Mouse (Mus musculus) thymus, postnatal 4 days (tissue): ENCODE results near the gene Calml4.
A peak's percentile ranks its signal among the peaks of the same experiment; 100 is the strongest.
"Not testable (repeated sequence)": the region's sequence is repeated elsewhere in the genome, so short reads cannot be mapped to it uniquely, and the experiment has no call there.

Experiments used
- DNase-seq: peaks from one replicate; pipeline ENCODE4 v3.0.0; 2021

Calml4 gene

GRCm38 (mm10) chr9:62857719-62858261 lies at the start of gene Calml4:
Gene Calml4, plus strand, starts transcription at chr9:62858080.
- DNase-seq: no peak

GRCm38 (mm10) chr9:62810095-62810494 lies 47.8 kb upstream of the Calml4 start:
- no peak for DNase-seq

- peak; percentile 56 for DNase-seq
These were observed 47.1 kb upstream of the Calml4 start for GRCm38 (mm10) chr9:62810543-62811515.

GRCm38 (mm10) chr9:62811516-62812121 lies 46.3 kb upstream of the Calml4 start, which contains the start of gene Fem1b:
Gene Fem1b, minus strand, starts transcription at chr9:62811934.
- DNase-seq: peak; percentile 91

GRCm38 (mm10) chr9:62812216-62813049 lies 45.4 kb upstream of the Calml4 start:
- DNase-seq: no peak

- no peak for DNase-seq
These were observed 43.1 kb upstream of the Calml4 start for GRCm38 (mm10) chr9:62814751-62815150.

- no peak for DNase-seq
These were observed 41.4 kb upstream of the Calml4 start for GRCm38 (mm10) chr9:62816323-62817098.

- no peak for DNase-seq
These were observed 40.7 kb upstream of the Calml4 start for GRCm38 (mm10) chr9:62817099-62817571.

- DNase-seq: no peak
These were observed 39.9 kb upstream of the Calml4 start for GRCm38 (mm10) chr9:62817828-62818614.

- no peak for DNase-seq
These were observed 38.4 kb upstream of the Calml4 start for GRCm38 (mm10) chr9:62819494-62819893.

GRCm38 (mm10) chr9:62819910-62820309 lies 38.0 kb upstream of the Calml4 start:
- not testable (repeated sequence) for DNase-seq

- no peak for DNase-seq
These were observed 37.1 kb upstream of the Calml4 start for GRCm38 (mm10) chr9:62820829-62821228.

- DNase-seq: no peak
These were observed 36.1 kb upstream of the Calml4 start for GRCm38 (mm10) chr9:62821811-62822210.

- peak; percentile 63 for DNase-seq
These were observed 32.0 kb upstream of the Calml4 start for GRCm38 (mm10) chr9:62825791-62826393.

GRCm38 (mm10) chr9:62826456-62826855 lies 31.4 kb upstream of the Calml4 start:
- no peak for DNase-seq

GRCm38 (mm10) chr9:62827939-62828652 lies 29.8 kb upstream of the Calml4 start:
- DNase-seq: no peak

GRCm38 (mm10) chr9:62828662-62829086 lies 29.2 kb upstream of the Calml4 start:
- DNase-seq: peak; percentile 93

GRCm38 (mm10) chr9:62829877-62830276 lies 28.0 kb upstream of the Calml4 start:
- no peak for DNase-seq

GRCm38 (mm10) chr9:62834906-62835305 lies 23.0 kb upstream of the Calml4 start:
- no peak for DNase-seq
